Mouse (Mus musculus): ENCODE results near the gene Dip2b. TPM values are rescaled to one million over a fixed set of nuclear protein-coding genes. Genes with fewer than 3 reads are reported as not detected.

The Dip2b gene
- polyA plus RNA-seq, 1 experiment from 2014 or later: 20.7 TPM

DNA sequence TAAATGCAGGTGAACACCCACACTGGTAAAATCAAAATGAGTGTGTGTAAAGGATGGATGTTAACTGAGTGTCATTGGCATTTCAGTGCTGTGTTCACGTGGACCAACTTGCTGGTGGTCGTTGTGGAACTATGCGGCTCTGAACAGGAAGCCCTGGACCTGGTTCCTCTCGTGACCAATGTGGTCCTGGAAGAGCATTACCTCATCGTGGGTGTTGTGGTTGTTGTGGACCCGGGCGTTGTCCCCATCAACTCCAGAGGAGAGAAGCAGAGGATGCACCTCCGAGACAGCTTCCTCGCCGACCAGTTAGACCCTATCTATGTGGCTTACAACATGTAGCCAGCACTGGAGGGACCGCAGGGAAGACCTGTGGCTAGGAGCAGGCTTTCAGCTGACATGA is 176.6 kb downstream of the Dip2b start:
- H3K27me3 ChIP-seq (ENCODE audit: control insufficient read depth, insufficient read depth, low read length): no peaks in the 10 kb centered on the region
- no peaks in the 10 kb centered on the region for H3K9me3 ChIP-seq (ENCODE audit: control insufficient read depth, low read length)
- WGBS: 92% methylated on average over 11 of the region's 11 CpGs
- H3K27ac ChIP-seq (ENCODE audit: low read depth, low read length): no peak overlapping the region
- no peaks in the 10 kb centered on the region for H3K4me1 ChIP-seq (ENCODE audit: control insufficient read depth, insufficient read depth, low read length)
- no peak for ATAC-seq (ENCODE audit: low FRiP score, low TSS enrichment)
- no peak overlapping the region; the same call in 1 of the 2 replicates for H3K9ac ChIP-seq (ENCODE audit: low read depth, low read length)
- peaks cover 61% of the 10 kb centered on the region for H3K36me3 ChIP-seq (ENCODE audit: control insufficient read depth, insufficient read depth, low read length)
- no peak overlapping the region for H3K4me2 ChIP-seq (replicated peaks; ENCODE audit: low read depth, low read length)
- no peak overlapping the region for H3K4me3 ChIP-seq (ENCODE audit: low read length)

DNA sequence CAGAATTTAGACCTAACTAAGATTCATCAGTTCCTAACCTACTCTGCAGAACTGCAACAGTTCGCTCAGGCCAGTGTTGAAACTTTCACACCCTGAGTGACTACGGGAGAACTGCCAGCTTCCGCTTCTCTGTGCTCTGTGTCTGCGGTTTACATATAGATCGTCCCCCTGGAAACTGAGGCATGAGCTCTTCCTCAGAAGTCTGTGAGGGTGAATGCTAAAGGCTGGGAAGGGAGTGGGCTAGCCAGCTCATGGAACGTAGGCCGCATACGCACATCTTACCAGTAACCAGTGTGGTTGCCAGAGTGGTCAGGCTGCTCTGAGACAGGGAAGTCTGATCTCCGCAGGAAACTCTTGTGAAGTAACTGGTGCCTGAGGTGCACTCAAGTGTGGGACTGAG is 177.7 kb downstream of the Dip2b start:
- Histone ChIP-seq H3K27ac (ENCODE audit: low read depth, low read length) (no peak overlapping the region), H3K27me3 (ENCODE audit: control insufficient read depth, insufficient read depth, low read length) (no peaks in the 10 kb centered on the region), H3K4me2 (replicated peaks; ENCODE audit: low read depth, low read length) (no peak overlapping the region), H3K4me1 (ENCODE audit: control insufficient read depth, insufficient read depth, low read length) (no peaks in the 10 kb centered on the region), H3K9me3 (ENCODE audit: control insufficient read depth, low read length) (no peaks in the 10 kb centered on the region), H3K9ac (ENCODE audit: low read depth, low read length) (no peak overlapping the region), H3K4me3 (ENCODE audit: low read length) (no peak overlapping the region), H3K36me3 (ENCODE audit: control insufficient read depth, insufficient read depth, low read length) (peaks cover 50% of the 10 kb centered on the region)
- 97% methylated on average over 9 of the region's 9 CpGs for WGBS
- no peak for ATAC-seq (ENCODE audit: low FRiP score, low TSS enrichment)

DNA sequence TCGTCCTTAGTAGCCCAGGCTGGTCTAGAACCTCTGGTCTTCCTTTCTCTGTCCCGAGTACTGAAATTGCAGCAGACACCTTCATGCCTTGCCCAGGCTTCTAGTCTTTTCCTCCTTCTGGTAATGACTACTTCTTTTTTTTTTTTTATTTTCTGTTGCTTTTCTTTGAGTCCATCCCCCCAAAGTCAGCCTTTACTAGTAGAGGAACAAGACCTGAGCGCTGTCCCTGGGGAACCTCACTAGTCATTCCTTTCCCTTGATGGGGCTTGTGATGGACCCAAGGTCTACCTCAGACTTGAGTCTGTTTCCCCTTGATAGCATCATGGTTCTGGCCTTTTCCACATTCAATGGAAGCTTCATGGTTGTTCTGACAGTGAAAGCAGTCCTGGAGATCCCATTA is 179.6 kb downstream of the Dip2b start:
- Histone ChIP-seq H3K27me3 (ENCODE audit: control insufficient read depth, insufficient read depth, low read length) (no peaks in the 10 kb centered on the region), H3K36me3 (ENCODE audit: control insufficient read depth, insufficient read depth, low read length) (peaks cover 34% of the 10 kb centered on the region), H3K9me3 (ENCODE audit: control insufficient read depth, low read length) (peaks cover 8% of the 10 kb centered on the region), H3K27ac (ENCODE audit: low read depth, low read length) (no peak overlapping the region), H3K4me3 (ENCODE audit: low read length) (no peak overlapping the region), H3K9ac (ENCODE audit: low read depth, low read length) (no peak overlapping the region), H3K4me2 (replicated peaks; ENCODE audit: low read depth, low read length) (no peak overlapping the region), H3K4me1 (ENCODE audit: control insufficient read depth, insufficient read depth, low read length) (no peaks in the 10 kb centered on the region)
- ATAC-seq (ENCODE audit: low FRiP score, low TSS enrichment): no peak
- 97% methylated on average over 3 of the region's 3 CpGs for WGBS

GRCm38 (mm10) chr15:100219396-100219795 is 180.9 kb downstream of the Dip2b start:
- no peak for ATAC-seq (ENCODE audit: low FRiP score, low TSS enrichment)
- Histone ChIP-seq H3K27me3 (ENCODE audit: control insufficient read depth, insufficient read depth, low read length) (no peaks in the 10 kb centered on the region), H3K4me1 (ENCODE audit: control insufficient read depth, insufficient read depth, low read length) (no peaks in the 10 kb centered on the region)

DNA sequence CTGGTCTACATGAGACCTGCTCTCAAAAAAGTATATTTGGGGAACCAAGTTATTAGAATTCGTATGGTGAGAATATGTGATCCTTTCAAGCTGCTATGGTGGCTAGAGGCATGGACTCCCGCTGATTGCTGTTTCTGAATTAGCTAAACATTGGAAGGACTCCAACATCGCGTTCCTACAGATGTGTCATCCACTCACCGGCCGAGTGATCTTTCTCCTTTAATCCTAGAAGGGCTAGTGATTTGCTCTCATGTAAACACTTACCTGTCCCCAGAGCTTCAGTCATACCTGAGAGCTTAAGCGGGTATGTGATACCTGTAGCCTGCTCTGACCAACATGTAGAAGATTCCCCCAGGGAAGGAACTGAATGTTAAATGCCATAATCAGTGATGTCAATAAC is 182.5 kb downstream of the Dip2b start:
- Histone ChIP-seq H3K4me1 (ENCODE audit: control insufficient read depth, insufficient read depth, low read length) (no peaks in the 10 kb centered on the region), H3K27ac (ENCODE audit: low read depth, low read length) (no peak overlapping the region), H3K4me2 (replicated peaks; ENCODE audit: low read depth, low read length) (no peak overlapping the region), H3K36me3 (ENCODE audit: control insufficient read depth, insufficient read depth, low read length) (peaks cover 9% of the 10 kb centered on the region; the same call in 1 of the 2 replicates), H3K4me3 (ENCODE audit: low read length) (no peak overlapping the region), H3K9me3 (ENCODE audit: control insufficient read depth, low read length) (peaks cover 14% of the 10 kb centered on the region), H3K27me3 (ENCODE audit: control insufficient read depth, insufficient read depth, low read length) (no peaks in the 10 kb centered on the region), H3K9ac (ENCODE audit: low read depth, low read length) (no peak overlapping the region)
- no peak for ATAC-seq (ENCODE audit: low FRiP score, low TSS enrichment)
- WGBS: 87% methylated on average over 7 of the region's 7 CpGs

More at GRCm38 (mm10) chr15:100219396-100219795, 180.9 kb downstream of the Dip2b start:
- H3K4me2 ChIP-seq (replicated peaks; ENCODE audit: low read depth, low read length): no peak overlapping the region
- H3K4me3 ChIP-seq (ENCODE audit: low read length): no peak overlapping the region
- 53% methylated on average over 1 of the region's 1 CpGs for WGBS
- H3K9ac ChIP-seq (ENCODE audit: low read depth, low read length): no peak overlapping the region
- peaks cover 22% of the 10 kb centered on the region for H3K36me3 ChIP-seq (ENCODE audit: control insufficient read depth, insufficient read depth, low read length)
- H3K9me3 ChIP-seq (ENCODE audit: control insufficient read depth, low read length): peaks cover 14% of the 10 kb centered on the region
- H3K27ac ChIP-seq (ENCODE audit: low read depth, low read length): no peak overlapping the region

DNA sequence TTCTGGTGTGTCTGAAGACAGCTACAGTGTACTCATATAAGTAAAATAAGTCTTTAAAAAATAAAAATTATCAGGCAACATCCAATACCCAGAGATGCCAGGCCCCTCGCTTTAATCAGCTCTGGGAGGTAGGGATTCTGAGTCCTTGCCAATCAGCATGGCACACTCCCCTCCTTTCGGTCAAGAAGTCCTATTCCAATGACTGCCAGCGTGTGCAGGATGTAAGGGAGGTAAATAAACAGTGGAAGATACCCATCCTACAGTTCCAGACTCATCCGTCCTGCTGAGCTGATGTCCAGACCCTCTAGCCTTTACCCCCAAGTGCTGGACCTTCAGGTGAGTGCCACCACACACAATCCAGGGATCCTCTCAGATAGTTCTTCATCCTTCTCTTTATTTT is 186.9 kb downstream of the Dip2b start:
- no peaks in the 10 kb centered on the region for H3K27me3 ChIP-seq (ENCODE audit: control insufficient read depth, insufficient read depth, low read length)
- WGBS: 95% methylated on average over 4 of the region's 4 CpGs
- no peak overlapping the region for H3K4me2 ChIP-seq (replicated peaks; ENCODE audit: low read depth, low read length)
- no peak for ATAC-seq (ENCODE audit: low FRiP score, low TSS enrichment)
- peaks cover 9% of the 10 kb centered on the region; the same call in 1 of the 2 replicates for H3K4me1 ChIP-seq (ENCODE audit: control insufficient read depth, insufficient read depth, low read length)
- H3K9ac ChIP-seq (ENCODE audit: low read depth, low read length): no peak overlapping the region
- peaks cover 14% of the 10 kb centered on the region for H3K9me3 ChIP-seq (ENCODE audit: control insufficient read depth, low read length)
- H3K4me3 ChIP-seq (ENCODE audit: low read length): no peak overlapping the region
- H3K27ac ChIP-seq (ENCODE audit: low read depth, low read length): no peak overlapping the region
- no peaks in the 10 kb centered on the region; the same call in 1 of the 2 replicates for H3K36me3 ChIP-seq (ENCODE audit: control insufficient read depth, insufficient read depth, low read length)

- 95% methylated on average over 1 of the region's 1 CpGs for WGBS
- Histone ChIP-seq H3K27me3 (ENCODE audit: control insufficient read depth, insufficient read depth, low read length) (no peaks in the 10 kb centered on the region), H3K4me1 (ENCODE audit: control insufficient read depth, insufficient read depth, low read length) (peaks cover 9% of the 10 kb centered on the region; the same call in 1 of the 2 replicates), H3K27ac (ENCODE audit: low read depth, low read length) (no peak overlapping the region), H3K36me3 (ENCODE audit: control insufficient read depth, insufficient read depth, low read length) (no peaks in the 10 kb centered on the region; the same call in 1 of the 2 replicates), H3K9me3 (ENCODE audit: control insufficient read depth, low read length) (peaks cover 14% of the 10 kb centered on the region), H3K9ac (ENCODE audit: low read depth, low read length) (no peak overlapping the region), H3K4me3 (ENCODE audit: low read length) (no peak overlapping the region), H3K4me2 (replicated peaks; ENCODE audit: low read depth, low read length) (no peak overlapping the region)
- no peak for ATAC-seq (ENCODE audit: low FRiP score, low TSS enrichment)
Observed at GRCm38 (mm10) chr15:100225891-100226290, 187.4 kb downstream of the Dip2b start.

DNA sequence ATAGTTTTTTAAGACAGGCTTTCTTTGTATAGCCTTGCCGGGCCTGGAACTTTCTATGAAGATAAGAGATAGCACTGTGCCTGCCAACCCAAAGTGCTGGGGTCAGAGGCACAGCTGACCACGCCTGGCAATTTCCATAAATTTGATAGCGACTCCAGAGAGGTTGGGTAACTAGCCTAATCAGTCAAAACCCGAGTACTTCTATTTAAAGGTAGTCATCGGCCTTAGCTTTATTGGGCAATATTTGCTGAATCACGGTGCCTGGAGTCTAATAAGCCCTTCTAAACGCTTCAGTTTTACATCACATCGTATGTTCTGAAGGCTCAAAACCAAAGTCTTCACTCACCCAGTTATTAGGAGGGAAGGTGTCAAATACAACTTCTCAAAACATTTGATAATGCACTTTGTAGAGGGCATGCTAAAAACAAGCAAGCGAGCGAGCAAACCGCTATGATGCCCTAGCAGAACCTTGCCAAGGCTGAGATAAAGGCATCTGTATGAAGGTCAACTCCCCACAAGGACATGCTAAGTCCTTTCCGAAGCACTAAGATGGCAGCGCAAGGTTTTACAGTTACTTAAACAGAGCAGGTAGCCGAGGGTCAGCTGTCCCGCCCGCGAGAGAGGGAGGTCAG is 188.7 kb downstream of the Dip2b start:
- WGBS: 4% methylated on average over 17 of the region's 17 CpGs
- Histone ChIP-seq H3K4me3 (ENCODE audit: low read length) (peak overlapping the region; percentile 86), H3K4me1 (ENCODE audit: control insufficient read depth, insufficient read depth, low read length) (peaks cover 9% of the 10 kb centered on the region; the same call in 1 of the 2 replicates), H3K4me2 (replicated peaks; ENCODE audit: low read depth, low read length) (peak overlapping the region; percentile 77), H3K9me3 (ENCODE audit: control insufficient read depth, low read length) (peaks cover 14% of the 10 kb centered on the region), H3K9ac (ENCODE audit: low read depth, low read length) (peak overlapping the region; percentile 99), H3K27me3 (ENCODE audit: control insufficient read depth, insufficient read depth, low read length) (no peaks in the 10 kb centered on the region), H3K36me3 (ENCODE audit: control insufficient read depth, insufficient read depth, low read length) (no peaks in the 10 kb centered on the region; the same call in 1 of the 2 replicates), H3K27ac (ENCODE audit: low read depth, low read length) (peak overlapping the region; percentile 100)
- ATAC-seq (ENCODE audit: low FRiP score, low TSS enrichment): peak; percentile 10; the same call in 1 of the 2 replicates
